Comparison of ENCODE assay signal across 11 mouse cellular contexts in the genomic region with DNA sequence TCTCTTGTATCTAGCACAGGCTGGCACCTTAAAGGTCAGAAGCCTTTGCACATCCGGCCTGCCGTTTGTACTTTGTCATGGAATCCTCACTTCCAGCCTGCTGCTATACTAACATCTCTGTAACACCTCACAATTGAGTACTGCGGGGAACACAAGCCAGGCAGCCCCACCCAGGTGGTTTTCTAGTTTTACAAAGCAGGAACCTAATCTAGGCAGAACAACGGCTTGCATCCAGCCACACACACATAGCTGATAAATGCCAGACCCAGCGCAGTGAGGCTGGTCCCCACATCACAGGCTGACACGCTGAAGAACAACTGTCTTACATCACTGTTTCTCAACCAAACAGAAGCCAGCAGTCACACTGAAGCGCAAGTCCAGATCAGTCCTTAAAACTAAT. TPM values are rescaled to one million over a fixed set of nuclear protein-coding genes. Genes with fewer than 3 reads are reported as not detected.
DNase-seq lines count a peak whose midpoint lies in the region; ATAC-seq and TF ChIP-seq lines count a peak whose summit lies in the region.
"Had no signal": no experiment of that assay in that cellular context is flagged by ENCODE, and none has a peak within 500 bp of the region (broad histone marks: within the 10 kb centered on the region; RNA-seq: fewer than 3 reads in every experiment).

No protein-coding gene starts in this region.

- WGBS in kidney, embryonic 16.5 days: 50% methylated on average over 7 of the region's 7 CpGs
- 47% methylated on average over 7 of the region's 7 CpGs for WGBS in intestine, embryonic 16.5 days
- 79% methylated on average over 7 of the region's 7 CpGs for WGBS in thymus, adult 2 months
- 80% methylated on average over 7 of the region's 7 CpGs for WGBS in hindbrain, embryonic 10.5 days
- 81% methylated on average over 7 of the region's 7 CpGs for WGBS in hindbrain, postnatal 0 days

- H3K36me3 ChIP-seq in kidney, embryonic 16.5 days (ENCODE audit: insufficient read depth, low read length): no peaks in the 10 kb centered on the region
- H3K36me3 ChIP-seq in intestine, embryonic 16.5 days (ENCODE audit: control insufficient read depth, insufficient read depth, low read length): no peaks in the 10 kb centered on the region
- no peaks in the 10 kb centered on the region for H3K36me3 ChIP-seq in thymus, adult 2 months (ENCODE audit: control insufficient read depth, insufficient read depth, low read length)
- no peaks in the 10 kb centered on the region for H3K36me3 ChIP-seq in hindbrain, embryonic 10.5 days
- H3K36me3 ChIP-seq in hindbrain, postnatal 0 days (ENCODE audit: insufficient read depth, low read length): no peaks in the 10 kb centered on the region

- no peak for TF ChIP-seq CTCF in thymus, adult 2 months (IDR thresholded peaks at IDR 0.05; ENCODE audit: borderline replicate concordance, control insufficient read depth, extremely low read depth, insufficient read depth, low read length, poor library complexity)
- TF ChIP-seq CTCF in hindbrain, postnatal 0 days (IDR thresholded peaks at IDR 0.05; ENCODE audit: low read depth): no peak

- H3K4me1 ChIP-seq in kidney, embryonic 16.5 days (ENCODE audit: insufficient read depth, low read length): peaks cover 5% of the 10 kb centered on the region
- peaks cover 21% of the 10 kb centered on the region for H3K4me1 ChIP-seq in intestine, embryonic 16.5 days (ENCODE audit: control insufficient read depth, insufficient read depth, low read length)
- no peaks in the 10 kb centered on the region for H3K4me1 ChIP-seq in thymus, adult 2 months (replicated peaks; ENCODE audit: control insufficient read depth, insufficient read depth, low read length)
- no peaks in the 10 kb centered on the region for H3K4me1 ChIP-seq in hindbrain, embryonic 10.5 days (replicated peaks)
- H3K4me1 ChIP-seq in hindbrain, postnatal 0 days (ENCODE audit: insufficient read depth, low read length): no peaks in the 10 kb centered on the region

- no peak overlapping the region for H3K4me2 ChIP-seq in kidney, embryonic 16.5 days (replicated peaks; ENCODE audit: low read depth, low read length)
- H3K4me2 ChIP-seq in intestine, embryonic 16.5 days (ENCODE audit: low read depth, low read length): no peak overlapping the region
- no peak overlapping the region for H3K4me2 ChIP-seq in hindbrain, postnatal 0 days (ENCODE audit: low read depth, low read length)
- H3K4me2 ChIP-seq: midbrain, embryonic 11.5 days had no signal

- H3K27ac ChIP-seq in kidney, embryonic 16.5 days (ENCODE audit: low read length): no peak overlapping the region
- no peak overlapping the region for H3K27ac ChIP-seq in intestine, embryonic 16.5 days (ENCODE audit: low read length)
- no peak overlapping the region for H3K27ac ChIP-seq in thymus, adult 2 months (ENCODE audit: control insufficient read depth, insufficient read depth, low read length)
- no peak overlapping the region for H3K27ac ChIP-seq in hindbrain, embryonic 10.5 days
- no peak overlapping the region for H3K27ac ChIP-seq in hindbrain, postnatal 0 days

- H3K4me3 ChIP-seq in kidney, embryonic 16.5 days (ENCODE audit: low read length): no peak overlapping the region
- no peak overlapping the region for H3K4me3 ChIP-seq in intestine, embryonic 16.5 days (ENCODE audit: low read length)
- no peak overlapping the region for H3K4me3 ChIP-seq in thymus, adult 2 months (ENCODE audit: control insufficient read depth, insufficient read depth, low read length)
- no peak overlapping the region for H3K4me3 ChIP-seq in hindbrain, embryonic 10.5 days
- no peak overlapping the region for H3K4me3 ChIP-seq in hindbrain, postnatal 0 days (ENCODE audit: low read length)

- peak; percentile 26 for DNase-seq in kidney, adult 9 months
- DNase-seq in heart, adult 11 months: peak; percentile 96
- peak; percentile 7 for DNase-seq in thymus, adult 2 months
- DNase-seq in hindbrain, embryonic 10.5 days (ENCODE audit: low spot score): no peak
- no peak for DNase-seq in hindbrain, postnatal 0 days (ENCODE audit: low spot score)
- DNase-seq in spleen, adult 12 weeks (ENCODE audit: low spot score): no peak
- DNase-seq: adrenal gland, adult 8-10 months; retina, postnatal 1 day had no signal

- no peaks in the 10 kb centered on the region for H3K27me3 ChIP-seq in kidney, embryonic 16.5 days (ENCODE audit: insufficient read depth, low read length)
- no peaks in the 10 kb centered on the region for H3K27me3 ChIP-seq in intestine, embryonic 16.5 days (replicated peaks; ENCODE audit: control insufficient read depth, insufficient read depth, low read length)
- H3K27me3 ChIP-seq in thymus, adult 2 months (ENCODE audit: control insufficient read depth, insufficient read depth, low read length): no peaks in the 10 kb centered on the region
- H3K27me3 ChIP-seq in hindbrain, embryonic 10.5 days (ENCODE audit: insufficient read depth, poor library complexity, severe bottlenecking): no peaks in the 10 kb centered on the region
- H3K27me3 ChIP-seq in hindbrain, postnatal 0 days (ENCODE audit: insufficient read depth, low read length): no peaks in the 10 kb centered on the region

- no peaks in the 10 kb centered on the region for H3K9me3 ChIP-seq in kidney, embryonic 16.5 days (ENCODE audit: low read length)
- H3K9me3 ChIP-seq in intestine, embryonic 16.5 days (ENCODE audit: control insufficient read depth, low read length): no peaks in the 10 kb centered on the region
- no peaks in the 10 kb centered on the region for H3K9me3 ChIP-seq in hindbrain, embryonic 10.5 days
- no peaks in the 10 kb centered on the region for H3K9me3 ChIP-seq in hindbrain, postnatal 0 days (ENCODE audit: low read length)

- ATAC-seq in kidney, embryonic 16.5 days (ENCODE audit: low FRiP score, low TSS enrichment): no peak
- peak; percentile 34; the same call in 1 of the 2 replicates for ATAC-seq in intestine, embryonic 16.5 days
- ATAC-seq in hindbrain, postnatal 0 days: no peak

- H3K9ac ChIP-seq in kidney, embryonic 16.5 days (replicated peaks; ENCODE audit: low read length): no peak overlapping the region
- H3K9ac ChIP-seq in intestine, embryonic 16.5 days (ENCODE audit: low read depth, low read length): no peak overlapping the region
- no peak overlapping the region for H3K9ac ChIP-seq in hindbrain, postnatal 0 days (replicated peaks; ENCODE audit: low read length)

- no peak for TF ChIP-seq POLR2A in thymus, adult 2 months (IDR thresholded peaks at IDR 0.05; ENCODE audit: control insufficient read depth, extremely low read depth, insufficient read depth, low read length, poor library complexity)

RNA-seq across cellular contexts. Expression of a gene that starts 28.7 kb away (rescaled TPM):
- polyA plus RNA-seq in kidney, embryonic 16.5 days (2015; fragmentation: Nextera tagmentation; extraction: Ambion mirVana): 24.2 and 28.6 TPM in 2 replicates
- 12.4 and 14.1 TPM in 2 replicates for polyA plus RNA-seq in intestine, embryonic 16.5 days (2015; fragmentation: Nextera tagmentation; extraction: Ambion mirVana)
- 1.9 and 2.4 TPM in 2 replicates for polyA plus RNA-seq in thymus, adult 2 months (2012; rRNA removed)
- 1.7 and 2.8 TPM in 2 replicates for polyA plus RNA-seq in hindbrain, embryonic 10.5 days (2016; fragmentation: Nextera tagmentation; extraction: Ambion mirVana)
- 17.1 and 17.3 TPM in 2 replicates for total RNA-seq in hindbrain, postnatal 0 days (2014; rRNA removed)
- polyA plus RNA-seq in hindbrain, postnatal 0 days (2015; fragmentation: Nextera tagmentation; extraction: Ambion mirVana): 12.9 and 15.9 TPM in 2 replicates

Comparison
In these comparisons a context has a peak if more than half of its experiments do, and no peak if none do; other contexts are left out.
1. DNase-seq: peak in kidney, adult 9 months (single experiment), heart, adult 11 months (single experiment) and thymus, adult 2 months (single experiment); none in hindbrain, embryonic 10.5 days (single experiment), hindbrain, postnatal 0 days (single experiment) and spleen, adult 12 weeks (single experiment).